Mouse (Mus musculus): Measurements from ENCODE around the gene Atp8b5.

Gene Atp8b5

DNA sequence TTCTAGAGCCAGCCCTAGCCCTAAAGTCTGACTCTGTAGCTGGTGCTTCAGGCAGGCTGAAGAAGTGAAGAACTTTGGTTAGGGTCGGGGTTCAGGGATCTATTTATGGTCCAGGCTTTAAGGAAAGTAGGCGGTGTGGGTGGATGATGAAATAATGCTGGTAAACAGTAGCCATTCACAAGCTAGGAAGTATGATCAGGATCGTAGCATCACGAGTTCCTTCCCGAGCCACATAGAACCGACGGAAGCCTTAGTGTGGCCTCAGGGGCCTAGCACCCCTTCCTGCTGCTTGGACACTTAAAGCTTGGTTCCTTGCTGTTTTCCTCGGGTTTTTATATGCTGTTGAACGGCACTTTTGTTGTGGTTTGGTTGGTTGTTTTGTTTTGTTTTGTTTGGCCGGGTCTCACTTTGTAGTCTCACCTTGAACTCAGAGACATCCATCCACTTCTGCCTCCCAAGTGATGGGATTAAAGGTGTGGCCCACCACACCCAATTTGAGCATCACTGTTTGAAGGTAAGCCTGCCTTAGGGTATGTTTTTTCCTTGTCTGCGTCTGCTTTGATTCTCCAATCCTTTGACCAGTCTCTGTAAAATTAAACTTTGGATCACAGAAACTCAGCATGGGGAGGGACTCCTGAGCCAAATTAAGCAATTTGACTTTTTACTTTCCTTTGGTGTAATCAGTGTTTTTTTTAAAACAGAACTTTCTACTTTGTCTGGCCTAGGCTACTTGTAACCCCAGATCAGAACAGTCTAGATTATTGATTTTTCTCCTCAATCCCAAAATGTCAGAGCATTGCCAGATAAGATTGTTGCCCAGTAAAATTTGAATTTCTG is 116.5 kb downstream of the Atp8b5 start:
- no peak for DNase-seq (ENCODE audit: low read depth)

DNA sequence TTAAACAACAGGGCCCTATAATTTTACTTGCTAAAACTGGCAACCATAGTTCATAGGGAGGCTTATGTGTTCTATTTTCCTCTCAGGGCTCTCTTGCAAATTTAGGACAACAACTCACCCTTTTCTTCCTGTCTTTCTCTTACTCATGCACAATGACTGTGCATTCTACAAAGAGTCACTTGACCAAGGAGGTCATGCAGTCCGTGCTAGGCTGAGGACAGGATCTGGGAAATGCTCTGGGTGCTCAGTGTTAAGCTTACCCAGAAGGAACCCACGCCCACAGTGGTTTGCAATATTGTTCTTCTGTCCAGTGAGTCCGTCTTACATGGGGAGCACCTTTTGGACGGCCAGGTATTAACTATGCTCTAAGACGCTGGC is 117.1 kb downstream of the Atp8b5 start:
- DNase-seq (ENCODE audit: low read depth), result no peak

DNA sequence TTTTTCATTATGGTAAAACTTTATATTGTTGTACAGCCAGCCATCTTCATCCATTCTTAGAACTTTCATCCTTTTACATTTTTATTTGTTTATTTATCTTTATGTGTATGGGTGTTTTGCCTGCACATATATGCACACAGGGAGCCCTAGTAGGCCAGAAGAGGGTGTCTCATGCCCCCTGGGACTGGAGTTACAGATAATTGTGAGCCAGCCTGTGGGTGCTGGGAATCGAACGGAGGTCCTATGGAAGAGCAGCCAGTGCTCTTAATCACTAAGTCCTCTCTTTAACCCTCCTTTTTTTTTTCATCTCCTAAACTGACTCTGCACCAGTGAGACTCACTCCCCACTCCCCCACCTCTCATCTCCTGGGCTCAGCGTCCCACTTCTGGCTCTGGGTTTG is 117.6 kb downstream of the Atp8b5 start:
- DNase-seq (ENCODE audit: low read depth), result no peak

DNA sequence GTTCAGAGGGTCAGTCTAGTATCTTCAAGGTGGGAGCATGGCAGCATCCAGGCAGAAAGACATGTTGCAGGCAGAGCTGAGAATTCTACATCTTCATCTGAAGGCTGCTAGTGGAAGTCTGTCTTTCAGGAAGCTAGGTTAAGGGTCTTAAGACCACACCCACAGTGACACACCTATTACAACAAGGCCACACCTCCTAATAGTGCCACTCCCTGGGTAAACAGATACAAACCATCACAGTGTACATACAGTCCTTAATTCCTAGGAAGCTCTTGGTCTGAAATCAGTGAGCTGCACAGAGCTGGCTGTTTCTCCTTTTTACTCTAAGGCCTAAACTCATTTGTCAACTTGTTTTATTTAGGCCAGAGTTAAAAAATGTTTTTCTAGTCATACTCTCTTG is 120.0 kb downstream of the Atp8b5 start:
- no peak for DNase-seq (ENCODE audit: low read depth)

DNA sequence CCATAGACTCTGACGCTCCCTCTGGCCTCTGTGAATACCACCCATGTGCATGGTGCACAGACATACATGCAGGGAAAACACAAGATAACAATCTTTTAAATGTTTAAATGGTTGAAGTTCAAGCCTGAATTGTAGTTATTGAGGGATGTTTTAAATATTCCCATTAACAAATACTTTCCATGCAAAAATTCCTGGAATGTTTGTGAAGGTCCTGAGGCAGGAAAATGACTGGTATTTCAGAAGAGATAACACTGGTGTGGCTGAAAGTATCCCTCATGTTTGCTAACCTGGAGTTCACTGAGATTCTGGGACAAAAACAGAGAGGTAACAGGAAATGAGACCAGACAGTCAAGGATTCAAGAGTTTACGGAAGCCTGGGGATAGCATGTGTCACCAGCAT is 122.4 kb downstream of the Atp8b5 start:
- DNase-seq (ENCODE audit: low read depth), result no peak

DNA sequence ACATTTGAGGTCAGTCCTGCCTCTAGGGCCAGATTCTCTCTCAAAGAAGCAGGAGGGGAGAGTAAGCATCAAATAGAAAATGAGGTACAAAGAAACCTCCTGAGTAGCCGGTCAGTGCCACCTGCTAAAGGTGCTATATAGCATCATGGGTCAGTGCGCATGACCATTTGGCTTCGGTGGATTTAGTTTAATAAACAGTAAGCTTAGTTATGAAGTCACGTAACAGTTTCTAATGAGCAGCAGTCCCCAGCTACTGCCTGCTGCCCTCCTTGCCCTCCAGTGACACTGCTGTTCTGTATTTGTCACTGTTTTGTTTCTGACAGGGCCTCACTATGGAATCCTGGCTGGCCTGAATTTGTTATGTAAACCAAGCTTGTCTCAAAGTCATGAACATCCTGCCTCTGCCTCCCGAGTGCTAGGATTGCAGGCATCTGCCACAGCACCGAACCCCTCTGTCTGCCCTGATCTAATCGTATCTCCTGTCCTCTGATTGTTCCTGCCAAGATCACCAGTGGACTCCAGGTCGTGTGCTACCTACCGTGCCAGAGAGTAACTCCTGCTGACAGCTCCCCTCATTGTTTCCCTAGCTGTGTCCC is 123.0 kb downstream of the Atp8b5 start:
- DNase-seq (ENCODE audit: low read depth), result no peak

DNA sequence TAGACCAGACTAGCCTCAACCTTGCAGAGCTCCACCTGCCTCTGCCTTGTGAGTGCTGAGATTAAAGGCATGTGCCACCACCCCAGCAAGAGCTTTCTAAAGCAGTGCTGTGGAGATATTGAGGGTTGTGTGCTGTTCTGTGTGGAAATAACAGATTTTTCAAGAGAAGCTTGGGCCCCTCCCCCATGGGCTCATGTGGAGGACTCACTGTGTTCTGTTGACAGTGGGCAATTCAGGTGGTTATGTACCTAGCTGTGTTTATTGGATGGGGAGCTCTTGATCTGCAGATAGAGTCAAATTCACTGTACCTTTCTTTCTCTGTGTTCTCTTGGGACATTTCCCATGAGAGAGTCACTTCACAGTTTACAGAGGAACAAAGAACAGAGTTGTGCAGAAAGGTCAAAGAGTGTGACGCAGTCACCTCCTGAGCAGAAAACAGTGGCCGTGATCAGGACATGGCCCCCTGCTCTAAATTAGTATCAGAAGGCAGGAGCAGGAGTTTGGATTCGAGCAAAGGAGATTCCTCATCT is 124.6 kb downstream of the Atp8b5 start:
- no peak for DNase-seq (ENCODE audit: low read depth)

DNA sequence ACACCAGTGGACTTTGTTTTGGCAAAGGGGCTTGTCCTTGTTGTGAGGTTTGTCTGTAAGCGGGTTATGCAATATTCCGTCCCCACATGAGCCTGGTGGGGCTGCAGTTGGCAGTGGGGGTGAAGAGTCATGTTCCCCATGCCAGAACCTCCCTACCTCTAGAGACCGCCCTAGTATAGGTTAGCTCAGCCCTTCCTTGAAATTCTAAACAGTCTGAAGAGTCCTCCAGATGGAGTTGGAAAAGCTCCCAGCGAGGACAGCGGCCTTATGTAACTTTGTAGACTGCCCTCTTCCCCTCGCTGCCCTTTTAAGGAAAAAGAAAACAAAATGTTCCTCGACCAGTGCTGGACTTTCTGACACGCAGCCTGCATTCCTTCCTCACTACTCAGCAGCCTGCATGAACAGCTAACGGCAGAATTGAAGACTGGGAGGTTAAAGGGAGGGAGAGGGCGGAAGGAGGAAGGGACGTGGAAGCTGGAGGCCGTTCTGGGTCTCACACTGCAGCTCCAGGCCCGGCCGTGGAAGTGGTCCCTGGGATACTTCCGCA is 127.5 kb downstream of the Atp8b5 start:
- DNase-seq (ENCODE audit: low read depth), result no peak

DNA sequence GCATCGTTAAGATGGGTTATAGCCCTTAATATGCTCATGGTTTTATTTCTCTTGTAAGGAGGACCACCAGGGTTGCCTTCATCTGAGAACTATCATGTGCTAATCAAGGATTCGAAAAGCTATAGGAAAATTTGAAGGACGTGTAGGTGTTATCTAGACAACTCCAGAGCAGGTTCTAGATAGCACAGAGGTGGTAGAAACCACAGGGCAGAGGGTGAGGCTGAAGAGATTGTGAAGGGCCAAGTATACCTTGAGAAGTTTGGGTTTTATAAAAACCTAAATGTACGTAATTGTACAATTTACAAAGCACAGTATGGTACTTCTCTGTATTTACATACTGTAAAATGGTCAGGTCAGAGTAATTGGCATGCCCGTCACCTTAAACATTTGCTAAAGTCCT is 128.2 kb downstream of the Atp8b5 start:
- no peak for DNase-seq (ENCODE audit: low read depth)

DNA sequence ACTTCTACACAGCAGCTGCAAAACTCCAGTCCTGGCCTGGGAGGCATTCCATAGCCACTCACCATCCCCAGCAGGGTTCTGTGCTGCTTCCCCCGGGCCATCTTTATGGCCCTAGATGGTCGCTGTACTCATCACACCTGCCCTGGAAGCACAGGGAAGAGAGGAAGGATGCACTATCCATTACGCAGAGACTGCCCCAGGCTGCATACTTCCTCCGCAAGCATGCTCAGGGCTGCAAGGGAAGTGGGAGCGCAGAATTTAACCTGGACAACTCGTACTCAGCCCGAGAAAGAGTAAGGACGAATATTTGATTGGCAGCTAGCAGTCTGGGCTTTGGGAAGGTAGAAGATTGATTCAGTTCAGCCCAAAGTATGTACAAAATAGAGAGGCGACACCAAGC is 128.9 kb downstream of the Atp8b5 start:
- no peak for DNase-seq (ENCODE audit: low read depth)

DNA sequence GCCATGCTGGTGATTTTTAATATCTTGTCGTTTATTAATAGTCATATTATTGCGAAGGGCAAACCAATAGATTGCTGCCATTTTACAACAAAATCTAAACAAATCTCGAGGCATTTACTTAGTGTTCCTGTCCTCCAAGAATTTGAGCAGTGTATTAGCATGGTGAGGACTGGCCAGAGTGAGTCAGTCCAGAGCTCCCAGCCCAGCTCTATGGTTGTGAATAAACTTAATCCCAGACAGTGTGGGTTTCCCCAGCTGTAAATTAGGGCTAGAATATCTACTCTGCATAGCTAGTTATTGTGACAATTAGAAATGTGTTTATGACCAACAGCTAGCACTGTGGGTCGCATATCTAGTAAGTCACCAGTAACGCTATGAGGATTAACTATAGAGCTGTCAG is 129.4 kb downstream of the Atp8b5 start:
- DNase-seq (ENCODE audit: low read depth), result no peak

DNA sequence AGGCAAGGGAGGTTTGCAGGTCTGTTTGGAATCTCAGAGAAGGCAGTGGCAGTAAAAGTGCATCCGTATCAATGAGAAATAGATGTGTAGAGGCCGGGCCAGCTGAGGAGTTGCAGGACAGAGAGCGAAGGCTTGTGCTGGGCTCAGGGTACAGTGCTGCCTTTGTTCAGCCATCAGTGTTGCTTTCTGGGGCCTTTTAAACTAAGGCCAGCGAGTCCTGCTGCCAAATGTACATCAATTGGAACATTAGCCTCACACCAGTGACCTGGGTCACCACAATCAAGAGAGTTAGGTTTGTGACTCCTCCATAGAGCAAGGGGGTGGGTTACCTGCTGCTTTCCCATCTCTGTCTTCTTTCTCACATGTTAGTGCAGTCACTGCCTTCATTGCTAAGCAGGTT is 131.1 kb downstream of the Atp8b5 start:
- no peak for DNase-seq (ENCODE audit: low read depth)

DNA sequence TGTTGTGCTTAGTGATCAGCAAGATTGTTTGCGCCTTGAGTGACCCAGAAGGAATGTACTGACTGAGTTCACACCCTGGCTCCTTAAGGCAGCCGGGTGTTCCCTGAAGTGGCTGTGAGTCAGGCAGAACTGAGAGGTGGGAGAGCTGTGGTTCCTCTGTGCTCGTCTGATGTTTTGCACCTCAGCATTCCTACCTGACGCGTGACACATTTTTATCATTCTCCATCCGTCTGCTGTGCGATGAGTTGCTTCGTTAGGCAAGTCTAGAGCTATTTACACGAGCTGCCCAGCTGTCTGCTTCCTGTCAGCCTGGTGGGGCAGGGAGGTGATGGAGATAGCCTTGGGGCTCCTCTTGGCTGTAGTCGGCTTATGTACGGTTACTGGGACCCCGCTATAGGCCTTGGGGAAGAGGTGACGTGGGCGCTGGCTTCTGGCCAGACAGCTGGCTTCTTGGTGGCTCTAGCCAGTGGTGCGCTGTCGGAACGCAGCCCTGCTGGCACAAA is 131.9 kb downstream of the Atp8b5 start:
- DNase-seq (ENCODE audit: low read depth), result no peak

DNA sequence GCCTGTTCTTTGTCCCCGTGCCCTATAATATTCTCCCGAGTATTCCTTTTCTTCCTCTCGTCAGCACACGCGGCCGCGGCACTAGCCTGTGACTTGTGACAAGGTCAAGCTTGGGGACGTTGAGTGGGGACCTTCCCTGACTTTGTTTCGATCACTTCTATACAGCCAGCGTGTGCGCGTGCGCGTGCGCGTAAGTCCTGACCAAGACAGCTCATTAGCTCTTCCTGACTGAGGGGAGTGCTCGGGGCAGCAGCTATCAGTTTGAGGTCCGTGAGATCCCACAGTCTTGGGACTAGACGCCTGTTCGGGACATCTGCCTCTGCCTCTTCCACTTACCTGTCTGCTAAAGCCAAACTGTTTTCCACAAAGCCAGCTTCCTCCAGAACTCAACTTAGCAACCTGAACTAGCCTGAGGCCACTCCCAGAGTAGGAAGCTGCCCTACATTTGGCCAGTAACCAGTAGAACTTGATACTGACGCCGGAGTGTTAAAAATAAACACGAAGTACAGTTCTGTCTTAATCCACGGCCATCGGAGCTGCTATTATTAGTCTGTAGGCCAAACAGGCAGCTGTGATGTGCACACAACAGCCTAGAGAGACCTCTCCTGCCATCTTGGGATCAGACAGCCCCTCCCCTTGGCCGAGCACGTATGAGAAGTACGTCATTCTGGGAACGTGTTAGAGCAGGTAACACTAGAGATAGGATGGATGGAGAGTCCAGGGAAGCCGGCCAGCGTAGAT is 132.6 kb downstream of the Atp8b5 start:
- DNase-seq (ENCODE audit: low read depth), result no peak

DNA sequence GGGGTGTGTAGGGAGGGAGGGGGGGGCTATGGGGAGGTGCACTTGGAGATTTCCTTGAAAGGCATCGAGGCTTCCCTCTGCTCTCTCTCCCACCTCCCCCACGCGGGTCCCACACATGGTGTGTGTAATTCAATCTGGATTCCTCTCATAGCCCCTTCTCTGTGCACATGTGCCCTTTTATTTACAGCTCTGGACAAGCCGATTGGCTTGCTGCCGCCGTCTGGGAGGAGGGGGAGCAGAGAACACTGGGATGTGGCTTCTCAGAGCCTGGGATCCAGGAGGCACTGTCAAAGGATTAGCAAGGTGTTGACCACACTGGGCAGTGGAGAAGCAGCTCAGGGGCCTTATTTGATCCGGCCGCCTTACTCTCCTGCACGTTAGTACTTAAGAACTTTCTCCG is 134.0 kb downstream of the Atp8b5 start:
- DNase-seq (ENCODE audit: low read depth), result no peak

DNA sequence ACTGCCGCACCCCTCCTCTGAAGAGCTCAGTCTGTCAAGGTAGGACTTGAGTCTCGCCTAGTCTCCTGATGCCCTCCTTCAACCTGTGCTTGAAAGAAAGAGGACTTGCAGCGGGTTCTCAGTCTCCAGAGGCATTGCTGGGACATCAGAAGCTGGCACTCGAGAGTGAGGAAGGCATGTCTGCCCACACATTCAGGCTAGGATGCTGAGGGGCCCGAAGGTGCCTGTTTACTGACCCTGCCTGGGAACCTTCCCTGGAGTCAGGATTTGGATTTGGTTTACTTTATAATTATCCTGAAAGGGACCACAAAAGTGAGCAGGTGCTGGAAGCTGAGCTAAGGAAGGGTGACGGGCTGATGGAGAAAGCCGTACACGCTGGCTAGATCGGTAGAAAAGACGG is 134.5 kb downstream of the Atp8b5 start:
- DNase-seq (ENCODE audit: low read depth), result no peak

DNA sequence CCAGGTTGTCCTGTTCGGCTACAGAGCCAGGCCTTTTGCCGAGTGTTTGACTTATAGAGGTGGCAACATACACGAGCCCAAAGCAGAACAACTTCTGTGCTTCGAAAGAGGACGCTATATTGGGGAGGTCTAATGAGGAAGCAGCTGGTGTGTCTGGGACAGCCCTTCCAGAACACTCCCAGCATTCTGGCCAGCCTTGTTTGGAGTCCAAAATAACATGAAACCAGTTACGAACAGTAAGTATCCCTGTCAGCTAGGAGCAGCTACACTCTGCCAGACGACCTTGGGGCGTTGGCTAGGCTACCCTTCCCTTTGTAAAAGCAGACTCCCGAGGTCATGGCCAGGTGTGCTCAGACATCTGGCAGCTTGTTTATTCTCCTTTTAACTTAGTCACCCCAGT is 135.3 kb downstream of the Atp8b5 start:
- no peak for DNase-seq (ENCODE audit: low read depth)

DNA sequence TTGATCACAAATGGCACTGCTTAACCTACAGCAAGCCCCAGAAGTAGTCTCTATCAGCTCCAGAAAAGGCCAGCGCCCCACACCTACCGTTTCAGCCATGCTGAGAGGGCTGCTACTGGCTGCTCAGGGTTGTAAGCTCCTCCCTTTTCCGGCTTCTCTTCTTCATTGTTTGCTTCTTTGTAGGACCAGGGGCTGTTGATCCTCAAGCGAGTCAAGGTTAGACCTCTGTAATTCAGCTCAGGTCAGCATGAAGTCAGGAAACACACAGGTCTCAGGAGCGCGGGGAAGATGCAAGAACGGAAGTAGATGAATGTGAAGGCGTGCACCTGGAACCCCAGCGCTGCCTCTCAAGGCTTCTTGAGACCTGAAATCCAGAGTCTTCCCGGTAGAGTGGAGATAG is 137.7 kb downstream of the Atp8b5 start:
- no peak for DNase-seq (ENCODE audit: low read depth)

DNA sequence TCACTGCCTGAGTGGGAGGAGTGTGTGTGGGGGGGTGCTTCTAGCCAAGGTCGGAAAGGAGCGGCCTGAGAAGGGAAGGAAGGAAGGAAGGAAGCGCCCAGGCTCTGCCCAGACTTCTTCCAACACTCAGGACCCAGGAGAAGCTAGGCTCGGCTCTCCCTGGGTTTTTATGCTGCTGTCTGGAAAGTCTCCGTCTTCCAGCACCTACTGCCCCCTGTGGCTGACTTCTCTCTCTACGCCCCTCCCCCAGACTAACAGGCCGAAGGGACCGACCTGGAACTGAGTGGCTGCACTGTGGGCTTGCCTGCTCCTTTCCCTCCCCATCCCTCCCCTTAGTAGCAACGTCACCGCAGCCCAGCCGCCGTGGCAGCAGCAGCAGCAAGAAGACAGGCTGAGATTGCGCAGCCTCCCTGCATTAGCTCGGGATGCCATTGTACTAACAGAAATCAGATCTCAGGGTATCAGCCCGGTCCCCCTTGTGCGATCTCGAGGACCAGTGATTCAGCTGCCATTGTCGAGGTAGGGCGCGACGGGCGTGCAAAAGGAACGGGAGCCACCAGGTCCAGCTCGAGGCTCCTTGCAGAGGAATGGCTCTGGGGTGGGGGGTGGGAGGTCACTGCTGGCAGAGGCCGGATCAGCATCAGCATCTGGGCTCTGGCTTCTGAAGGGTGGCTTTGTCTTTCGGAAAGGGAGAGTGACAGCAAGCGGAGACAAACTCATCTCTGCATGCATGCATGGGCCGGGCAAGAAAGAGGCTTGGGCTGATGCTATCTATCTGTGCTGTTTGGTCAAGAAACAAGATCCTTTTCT is 139.4 kb downstream of the Atp8b5 start:
- DNase-seq (ENCODE audit: low read depth), result no peak

DNA sequence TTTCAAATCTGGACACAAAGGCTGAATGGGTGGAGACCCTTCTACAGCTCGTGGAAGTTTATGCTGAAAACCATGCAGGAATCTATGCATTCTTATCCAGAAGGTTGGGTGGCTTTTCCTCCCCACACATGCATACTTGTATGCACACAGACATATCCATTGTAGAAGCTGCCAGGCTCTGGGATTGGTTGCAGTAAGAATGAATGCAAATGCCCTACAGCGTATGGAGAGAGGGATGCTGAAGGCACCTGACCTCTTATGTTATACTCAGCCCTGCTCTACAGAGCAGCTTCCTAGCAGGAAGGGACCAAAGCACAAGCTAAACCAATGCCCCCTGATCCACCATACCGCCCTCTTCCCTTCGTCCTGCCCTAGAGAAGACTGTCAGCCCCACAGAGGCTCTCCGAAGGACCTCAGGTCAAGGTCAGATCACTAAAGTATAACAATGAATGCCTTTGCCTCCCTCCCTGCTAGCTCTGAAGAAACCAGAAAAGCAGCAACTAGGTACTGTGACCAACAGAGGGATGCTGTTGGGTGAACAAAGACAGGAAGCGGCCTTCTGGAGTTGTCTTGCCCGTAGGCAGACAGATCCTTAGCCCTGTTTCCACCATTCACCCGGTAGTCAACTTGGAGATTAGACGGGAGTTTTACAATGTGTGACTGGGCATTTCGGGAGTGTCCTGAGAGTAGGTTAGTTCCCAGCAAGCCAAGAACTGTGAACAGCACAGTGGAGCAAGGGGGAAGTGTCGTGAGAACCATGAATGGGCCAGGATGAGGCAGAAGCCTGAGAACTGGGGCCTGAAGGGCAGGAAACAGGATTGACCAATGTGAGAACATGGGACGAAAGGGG is 140.3 kb downstream of the Atp8b5 start:
- DNase-seq (ENCODE audit: low read depth), result no peak

DNA sequence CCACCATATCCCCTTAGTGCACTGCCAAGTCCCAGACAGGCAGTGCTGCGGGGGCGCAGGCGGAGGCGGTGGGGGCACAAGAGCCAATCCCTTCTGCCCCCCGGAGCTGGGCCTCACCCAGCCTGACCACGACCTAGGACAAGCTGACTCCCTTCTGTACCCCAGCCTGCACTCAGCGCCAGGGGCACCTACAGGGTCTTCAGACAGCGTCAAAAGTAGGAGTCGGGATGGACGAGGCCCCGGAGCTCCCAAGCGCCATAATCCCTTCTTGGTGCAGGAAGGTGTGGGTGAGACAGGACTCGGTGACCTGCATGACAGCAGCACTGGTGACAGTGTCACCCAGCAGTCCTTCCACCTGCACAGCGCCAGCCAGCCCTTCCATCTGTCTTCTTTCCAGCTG is 147.8 kb downstream of the Atp8b5 start:
- DNase-seq (ENCODE audit: low read depth), result no peak

All from c-Kit-positive CD71-negative TER-119-negative erythroid progenitor cells, embryonic 14.5 days (primary cell).